Mouse (Mus musculus) megakaryocyte, embryonic 14.5 days (primary cell): Measurements from ENCODE around the gene Adam25.

Experiments used
- FLI1 ChIP-seq: IDR thresholded peaks from 2 replicates; pipeline ENCODE4 v1.6.1; 2012; ENCODE audit warnings: low read length, inconsistent platforms, mixed read lengths
- GATA1 ChIP-seq: IDR thresholded peaks from 3 replicates; pipeline ENCODE4 v1.6.1; 2012; ENCODE audit warnings: mixed read lengths, low read length, inconsistent platforms, borderline replicate concordance

- no peak for TF ChIP-seq FLI1
- TF ChIP-seq GATA1: no peak
Observed at GRCm38 (mm10) chr8:40715986-40716385, 36.0 kb upstream of the Adam25 start.
